Mouse (Mus musculus): ENCODE measurements around the gene Golga2. TPM values are rescaled to one million over a fixed set of nuclear protein-coding genes. Genes with fewer than 3 reads are reported as not detected.

Gene Golga2
- total and polyA plus RNA-seq, 3 experiments: 15.4 to 27.1 (median 23.0) TPM

DNA sequence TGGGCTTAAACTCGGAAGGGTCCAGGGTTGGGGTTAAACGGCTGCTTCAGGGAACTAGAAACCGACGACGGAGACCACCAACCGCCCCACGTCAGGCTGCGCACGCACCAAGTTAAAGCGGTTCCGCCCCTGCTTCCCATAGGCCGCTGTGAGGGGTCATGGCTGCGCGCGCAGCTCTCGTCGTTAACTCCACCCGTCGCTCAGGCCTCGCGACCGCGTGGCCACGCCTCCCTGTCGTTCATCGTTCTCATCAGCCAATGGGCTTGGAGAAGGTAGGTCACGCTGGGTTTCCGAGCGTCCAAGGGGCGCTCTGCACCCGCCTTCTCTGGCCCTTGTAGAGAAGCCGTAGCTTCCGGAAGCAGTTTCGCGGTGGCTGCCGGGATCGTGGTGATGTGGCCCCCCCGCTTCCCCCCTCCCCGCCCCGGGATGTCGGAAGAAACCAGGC lies 761 bp downstream of the Golga2 start, which contains the start of gene Swi5 (continued):
- peak; percentile 92 for TF ChIP-seq NRF1 (IDR thresholded peaks at IDR 0.05; ENCODE audit: low read depth, low read length)
- TF ChIP-seq SIN3A (IDR thresholded peaks at IDR 0.05; ENCODE audit: low read length): peak; percentile 24
- TF ChIP-seq ZKSCAN1 (IDR thresholded peaks at IDR 0.05; ENCODE audit: borderline replicate concordance, low read depth, low read length): no peak
- peak; percentile 72 for TF ChIP-seq USF2 (conservative IDR thresholded peaks at IDR 0.05; ENCODE audit: low read depth, low read length)
- TF ChIP-seq NELFE (IDR thresholded peaks at IDR 0.05; ENCODE audit: low read depth, low read length): peak; percentile 97
- TF ChIP-seq RAD21 (IDR thresholded peaks at IDR 0.05; ENCODE audit: low read depth, low read length): no peak
- TF ChIP-seq JUND (conservative IDR thresholded peaks at IDR 0.05; ENCODE audit: low read depth, low read length): no peak
- TF ChIP-seq IRF4 (IDR thresholded peaks at IDR 0.05; ENCODE audit: low read depth, low read length): no peak
- no peak for TF ChIP-seq GABPA (IDR thresholded peaks at IDR 0.05; ENCODE audit: insufficient replicate concordance, low read depth, low read length)
- TF ChIP-seq ZC3H11A (IDR thresholded peaks at IDR 0.05; ENCODE audit: low read depth, low read length): no peak
- no peak for TF ChIP-seq CTCF (conservative IDR thresholded peaks at IDR 0.05 in 1 of 2, IDR thresholded peaks at IDR 0.05 in 1 of 2; ENCODE audit: low read depth in 2 of 2, low read length in 2 of 2)
- no peak for TF ChIP-seq JUN (IDR thresholded peaks at IDR 0.05; ENCODE audit: insufficient read depth, low read depth, low read length)
- no peak for TF ChIP-seq E2F4 (IDR thresholded peaks at IDR 0.05; ENCODE audit: insufficient replicate concordance, low read depth, low read length)
- peak; percentile 58; the same call in 1 of the 2 replicates for TF ChIP-seq POLR2AphosphoS2 (IDR thresholded peaks at IDR 0.05; ENCODE audit: low read depth, low read length)

GRCm38 (mm10) chr2:32288371-32288931 lies 1.3 kb downstream of the Golga2 start:
- peak; percentile 38 for DNase-seq (ENCODE audit: extremely low read depth)
- Histone ChIP-seq H3K36me3 (replicated peaks in 1 of 2; ENCODE audit: control insufficient read depth in 1 of 2, insufficient read depth in 1 of 2, low read length in 1 of 2) (peaks cover 21 to 46% of the 10 kb centered on the region in 2 experiments), H3K27ac (ENCODE audit: insufficient read depth, low read depth) (no peak overlapping the region), H3K4me3 (replicated peaks in 1 of 3; ENCODE audit: low read depth in 2 of 3, low read length in 2 of 3, poor library complexity in 1 of 3) (peak overlapping the region; percentile 74 to 83 (median 76)), H3K9ac (ENCODE audit: insufficient read depth, low read depth) (peak overlapping the region; percentile 82), H3K79me2 (replicated peaks; ENCODE audit: control insufficient read depth, extremely low read depth, insufficient read depth, poor library complexity, severe bottlenecking) (peaks cover 34% of the 10 kb centered on the region), H3K4me2 (ENCODE audit: insufficient read depth, low read depth, poor library complexity, severe bottlenecking) (peak overlapping the region; percentile 85), H3K4me1 (ENCODE audit: control insufficient read depth in 1 of 2, insufficient read depth in 2 of 2) (peaks cover 4 to 34% of the 10 kb centered on the region in 2 experiments), H3K9me3 (replicated peaks; ENCODE audit: low read length) (no peaks in the 10 kb centered on the region), H3K27me3 (replicated peaks) (no peaks in the 10 kb centered on the region)
- no peak for TF ChIP-seq POLR2AphosphoS2 (IDR thresholded peaks at IDR 0.05; ENCODE audit: low read depth, low read length)
- TF ChIP-seq CHD2 (IDR thresholded peaks at IDR 0.05; ENCODE audit: low read length): no peak
- TF ChIP-seq RCOR1 (conservative IDR thresholded peaks at IDR 0.05; ENCODE audit: low read depth, low read length): no peak
- dilution Hi-C loops (cut with MboI; ENCODE audit: extremely low pct_ligation_motif_present, extremely low pct_unique_long_range_greater_than_20kb, low sequenced_read_pairs) (no loop called here), in situ Hi-C loops (cut with MboI; ENCODE audit: low pct_ligation_motif_present, low pct_unique_long_range_greater_than_20kb, low sequenced_read_pairs) (loop anchor here (10.0 kb wide), 1 partner anchor 154 kb away; no protein-coding TSS in a partner anchor)

DNA sequence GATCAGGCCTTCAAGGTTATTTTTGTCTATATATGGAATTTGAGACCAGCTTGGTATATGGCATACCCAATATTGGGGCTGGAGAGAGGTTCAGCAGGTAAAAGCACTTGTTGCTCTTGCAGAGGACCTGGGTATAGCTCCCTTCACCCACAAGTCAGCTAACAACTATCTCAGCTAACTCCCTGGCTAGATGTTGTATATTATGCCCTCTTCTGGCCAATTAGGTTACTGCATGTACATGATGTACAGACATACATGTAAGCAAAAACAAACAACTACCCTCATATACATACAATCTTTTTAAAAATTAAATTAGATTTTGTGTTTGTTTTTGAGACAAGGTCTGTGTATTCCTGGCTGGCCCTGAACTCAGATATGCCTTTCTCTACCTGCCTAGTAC lies 2.4 kb downstream of the Golga2 start:
- Histone ChIP-seq H3K4me2 (ENCODE audit: insufficient read depth, low read depth, poor library complexity, severe bottlenecking) (peak overlapping the region; percentile 85), H3K4me1 (ENCODE audit: control insufficient read depth in 1 of 2, insufficient read depth in 2 of 2) (peaks cover 4 to 34% of the 10 kb centered on the region in 2 experiments), H3K4me3 (replicated peaks in 1 of 3; ENCODE audit: low read depth in 2 of 3, low read length in 2 of 3, poor library complexity in 1 of 3) (no peak overlapping the region), H3K27me3 (replicated peaks) (no peaks in the 10 kb centered on the region), H3K9ac (ENCODE audit: insufficient read depth, low read depth) (no peak overlapping the region), H3K79me2 (replicated peaks; ENCODE audit: control insufficient read depth, extremely low read depth, insufficient read depth, poor library complexity, severe bottlenecking) (peaks cover 34% of the 10 kb centered on the region), H3K36me3 (replicated peaks in 1 of 2; ENCODE audit: control insufficient read depth in 1 of 2, insufficient read depth in 1 of 2, low read length in 1 of 2) (peaks cover 19 to 42% of the 10 kb centered on the region in 2 experiments), H3K9me3 (replicated peaks; ENCODE audit: low read length) (no peaks in the 10 kb centered on the region), H3K27ac (ENCODE audit: insufficient read depth, low read depth) (no peak overlapping the region)
- dilution Hi-C loops (cut with MboI; ENCODE audit: extremely low pct_ligation_motif_present, extremely low pct_unique_long_range_greater_than_20kb, low sequenced_read_pairs) (no loop called here), in situ Hi-C loops (cut with MboI; ENCODE audit: low pct_ligation_motif_present, low pct_unique_long_range_greater_than_20kb, low sequenced_read_pairs) (loop anchor here (10.0 kb wide), 1 partner anchor 155 kb away; no protein-coding TSS in a partner anchor)
- DNase-seq (ENCODE audit: extremely low read depth): peak; percentile 74
- TF ChIP-seq SMC3 (IDR thresholded peaks at IDR 0.05; ENCODE audit: low read depth, low read length) (peak; percentile 34), RAD21 (IDR thresholded peaks at IDR 0.05; ENCODE audit: low read depth, low read length) (peak; percentile 27), CTCF (conservative IDR thresholded peaks at IDR 0.05 in 1 of 2, IDR thresholded peaks at IDR 0.05 in 1 of 2; ENCODE audit: low read depth in 2 of 2, low read length in 2 of 2) (peak; percentile 58 to 63), ZC3H11A (IDR thresholded peaks at IDR 0.05; ENCODE audit: low read depth, low read length) (no peak), JUND (conservative IDR thresholded peaks at IDR 0.05; ENCODE audit: low read depth, low read length) (0 out of 2 replicates have a peak, but pooled peaks have one; percentile 19)
